Mouse (Mus musculus): Measurements from ENCODE around the gene Arhgap15. TPM values are rescaled to one million over a fixed set of nuclear protein-coding genes. Genes with fewer than 3 reads are reported as not detected.
A peak's percentile ranks its signal among the peaks of the same experiment; 100 is the strongest.

Gene Arhgap15
- polyA plus RNA-seq, 1 experiment from 2014 or later: 7.4 TPM

DNA sequence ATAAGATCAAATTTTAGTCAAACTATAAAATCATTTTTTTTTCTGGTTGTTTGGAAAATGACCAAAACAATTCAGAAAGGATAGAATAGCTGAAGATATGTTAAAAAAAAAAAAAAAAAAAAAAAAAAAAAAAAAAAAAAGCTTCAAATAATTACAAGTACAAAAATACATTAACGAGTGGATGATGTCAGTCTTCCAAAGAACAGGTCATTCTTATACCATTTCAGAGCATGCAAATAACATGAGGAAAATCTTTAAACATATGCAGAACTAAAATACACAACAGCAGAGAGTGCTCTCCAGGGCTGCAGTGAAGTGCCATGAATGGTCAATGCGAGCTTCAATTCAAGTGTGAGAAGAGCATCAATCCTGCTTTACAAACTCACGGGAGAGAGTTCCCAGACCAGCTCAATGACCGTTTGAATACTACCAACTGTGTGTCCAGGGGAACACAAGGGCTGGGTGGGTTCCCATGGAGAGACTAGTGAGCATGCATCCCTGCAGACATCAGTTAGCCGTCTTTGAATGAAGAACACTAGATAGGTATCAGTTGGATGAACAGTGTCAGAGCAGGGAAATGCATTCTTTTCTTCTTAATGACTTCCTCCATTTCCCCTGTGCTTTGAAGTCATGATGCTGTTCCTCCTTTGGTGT, 337.9 kb downstream of the Arhgap15 start:
- ATAC-seq (replicated peaks; ENCODE audit: low FRiP score) (no peak), DNase-seq (ENCODE audit: low spot score) (no peak)
- H3K36me3 ChIP-seq (ENCODE audit: control insufficient read depth, insufficient read depth, low read length): no peaks in the 10 kb centered on the region
- no peak overlapping the region for H3K4me3 ChIP-seq (ENCODE audit: low read depth, low read length)
- H3K9ac ChIP-seq (ENCODE audit: low read depth, low read length): no peak overlapping the region
- no peaks in the 10 kb centered on the region for H3K27me3 ChIP-seq (replicated peaks; ENCODE audit: control insufficient read depth, insufficient read depth, low read length)
- H3K27ac ChIP-seq (ENCODE audit: low read depth, low read length): no peak overlapping the region
- H3K9me3 ChIP-seq (ENCODE audit: control insufficient read depth, low read length): no peaks in the 10 kb centered on the region
- no peak overlapping the region for H3K4me2 ChIP-seq
- H3K4me1 ChIP-seq (replicated peaks; ENCODE audit: control insufficient read depth, insufficient read depth, low read length): no peaks in the 10 kb centered on the region
- 71% methylated on average over 5 of the region's 5 CpGs for whole genome bisulfite sequencing

DNA sequence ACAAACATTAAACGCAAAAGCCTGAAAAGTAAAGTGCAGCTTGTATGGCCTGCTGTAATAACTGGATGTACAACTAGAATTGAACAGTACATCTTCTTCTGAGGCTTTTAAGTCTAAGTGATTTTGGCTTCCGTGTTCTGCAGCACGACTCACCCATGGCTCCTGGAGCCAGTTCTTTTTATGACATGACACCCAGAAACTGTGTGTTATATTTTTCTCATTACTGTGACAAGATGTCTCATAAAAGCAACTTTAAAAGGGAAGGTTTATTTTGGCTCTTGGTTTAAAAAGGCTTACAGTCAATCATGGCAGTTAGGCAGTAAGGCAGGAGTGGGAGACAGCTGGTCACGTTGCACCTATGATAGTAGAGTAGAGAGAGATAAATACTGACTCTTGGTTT, 349.9 kb downstream of the Arhgap15 start:
- Histone ChIP-seq H3K4me1 (replicated peaks; ENCODE audit: control insufficient read depth, insufficient read depth, low read length) (no peaks in the 10 kb centered on the region), H3K27me3 (replicated peaks; ENCODE audit: control insufficient read depth, insufficient read depth, low read length) (no peaks in the 10 kb centered on the region), H3K9ac (ENCODE audit: low read depth, low read length) (no peak overlapping the region), H3K36me3 (ENCODE audit: control insufficient read depth, insufficient read depth, low read length) (no peaks in the 10 kb centered on the region), H3K27ac (ENCODE audit: low read depth, low read length) (no peak overlapping the region), H3K9me3 (ENCODE audit: control insufficient read depth, low read length) (peaks cover 2% of the 10 kb centered on the region; the same call in 1 of the 2 replicates), H3K4me3 (ENCODE audit: low read depth, low read length) (no peak overlapping the region), H3K4me2 (no peak overlapping the region)
- 81% methylated on average over 4 of the region's 4 CpGs for WGBS
- DNase-seq (ENCODE audit: low spot score) (no peak), ATAC-seq (replicated peaks; ENCODE audit: low FRiP score) (no peak)

DNA sequence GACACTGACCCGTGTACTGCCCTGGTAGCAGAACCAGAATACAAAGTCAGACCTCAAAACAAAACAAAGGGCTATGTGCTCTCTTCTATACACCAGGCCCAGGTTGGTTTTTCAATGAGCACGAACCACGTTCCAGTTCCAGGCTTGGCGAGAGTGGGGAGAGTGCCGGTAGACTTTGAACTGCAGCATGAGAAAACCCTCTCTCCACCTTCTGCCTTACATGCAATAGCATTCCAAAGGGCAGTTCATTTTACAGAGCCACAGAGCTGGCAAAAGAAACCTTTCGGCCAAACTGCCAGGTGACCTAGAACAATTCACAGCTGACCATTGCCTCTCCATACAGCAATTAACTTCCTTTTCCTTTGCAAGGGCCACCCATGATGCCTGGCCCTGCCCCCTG, 353.7 kb downstream of the Arhgap15 start:
- Histone ChIP-seq H3K27me3 (replicated peaks; ENCODE audit: control insufficient read depth, insufficient read depth, low read length) (no peaks in the 10 kb centered on the region), H3K9me3 (ENCODE audit: control insufficient read depth, low read length) (peaks cover 1% of the 10 kb centered on the region; the same call in 1 of the 2 replicates), H3K9ac (ENCODE audit: low read depth, low read length) (no peak overlapping the region), H3K4me2 (no peak overlapping the region), H3K36me3 (ENCODE audit: control insufficient read depth, insufficient read depth, low read length) (no peaks in the 10 kb centered on the region), H3K4me1 (replicated peaks; ENCODE audit: control insufficient read depth, insufficient read depth, low read length) (no peaks in the 10 kb centered on the region), H3K27ac (ENCODE audit: low read depth, low read length) (no peak overlapping the region), H3K4me3 (ENCODE audit: low read depth, low read length) (no peak overlapping the region)
- 91% methylated on average over 6 of the region's 6 CpGs for WGBS
- ATAC-seq (replicated peaks; ENCODE audit: low FRiP score) (no peak), DNase-seq (ENCODE audit: low spot score) (no peak)

DNA sequence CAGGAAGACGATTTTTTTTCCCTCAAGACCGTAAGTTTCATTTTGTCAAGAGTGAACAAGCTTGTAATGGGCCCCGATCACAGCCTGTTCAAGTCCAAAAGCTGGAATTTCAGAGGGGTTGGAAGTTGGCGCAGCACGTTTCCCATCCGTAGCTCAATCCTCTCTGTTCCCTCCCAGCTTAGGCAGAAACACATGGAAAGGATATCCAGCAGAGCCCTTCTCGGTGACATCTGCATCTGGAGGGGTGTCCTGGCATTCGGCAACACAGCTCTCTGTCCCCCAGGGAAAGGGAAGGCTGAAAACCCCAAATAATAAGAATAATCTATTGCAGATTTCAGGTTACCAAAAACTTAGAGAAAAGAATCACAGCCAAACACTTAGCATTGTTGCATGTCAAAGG, 354.7 kb downstream of the Arhgap15 start:
- Histone ChIP-seq H3K27ac (ENCODE audit: low read depth, low read length) (no peak overlapping the region), H3K36me3 (ENCODE audit: control insufficient read depth, insufficient read depth, low read length) (no peaks in the 10 kb centered on the region), H3K27me3 (replicated peaks; ENCODE audit: control insufficient read depth, insufficient read depth, low read length) (no peaks in the 10 kb centered on the region), H3K4me3 (ENCODE audit: low read depth, low read length) (no peak overlapping the region), H3K9ac (ENCODE audit: low read depth, low read length) (no peak overlapping the region), H3K4me1 (replicated peaks; ENCODE audit: control insufficient read depth, insufficient read depth, low read length) (no peaks in the 10 kb centered on the region), H3K4me2 (no peak overlapping the region), H3K9me3 (ENCODE audit: control insufficient read depth, low read length) (no peaks in the 10 kb centered on the region)
- 81% methylated on average over 8 of the region's 8 CpGs for WGBS
- no peak for DNase-seq (ENCODE audit: low spot score)
- ATAC-seq (replicated peaks; ENCODE audit: low FRiP score): no peak

DNA sequence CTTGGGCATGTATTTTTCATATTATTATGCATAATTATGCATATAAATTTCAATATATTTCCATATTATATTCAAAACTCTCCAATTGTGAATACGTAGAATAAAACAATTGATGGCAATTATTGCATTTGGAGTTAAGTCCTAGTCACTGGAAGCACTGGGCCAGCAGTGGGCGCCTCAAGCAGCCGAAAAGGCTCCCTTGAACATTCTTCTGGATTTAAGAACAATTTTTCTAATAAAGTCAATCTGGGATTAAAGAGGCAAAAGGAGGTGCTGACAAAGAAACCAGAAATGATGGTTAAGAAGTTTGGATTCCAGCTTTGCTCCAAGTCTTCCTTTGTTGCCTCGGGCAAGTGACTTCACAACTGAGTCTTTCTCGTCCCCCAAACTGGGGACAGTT, 355.1 kb downstream of the Arhgap15 start:
- H3K9ac ChIP-seq (ENCODE audit: low read depth, low read length): no peak overlapping the region
- no peak overlapping the region for H3K27ac ChIP-seq (ENCODE audit: low read depth, low read length)

DNA sequence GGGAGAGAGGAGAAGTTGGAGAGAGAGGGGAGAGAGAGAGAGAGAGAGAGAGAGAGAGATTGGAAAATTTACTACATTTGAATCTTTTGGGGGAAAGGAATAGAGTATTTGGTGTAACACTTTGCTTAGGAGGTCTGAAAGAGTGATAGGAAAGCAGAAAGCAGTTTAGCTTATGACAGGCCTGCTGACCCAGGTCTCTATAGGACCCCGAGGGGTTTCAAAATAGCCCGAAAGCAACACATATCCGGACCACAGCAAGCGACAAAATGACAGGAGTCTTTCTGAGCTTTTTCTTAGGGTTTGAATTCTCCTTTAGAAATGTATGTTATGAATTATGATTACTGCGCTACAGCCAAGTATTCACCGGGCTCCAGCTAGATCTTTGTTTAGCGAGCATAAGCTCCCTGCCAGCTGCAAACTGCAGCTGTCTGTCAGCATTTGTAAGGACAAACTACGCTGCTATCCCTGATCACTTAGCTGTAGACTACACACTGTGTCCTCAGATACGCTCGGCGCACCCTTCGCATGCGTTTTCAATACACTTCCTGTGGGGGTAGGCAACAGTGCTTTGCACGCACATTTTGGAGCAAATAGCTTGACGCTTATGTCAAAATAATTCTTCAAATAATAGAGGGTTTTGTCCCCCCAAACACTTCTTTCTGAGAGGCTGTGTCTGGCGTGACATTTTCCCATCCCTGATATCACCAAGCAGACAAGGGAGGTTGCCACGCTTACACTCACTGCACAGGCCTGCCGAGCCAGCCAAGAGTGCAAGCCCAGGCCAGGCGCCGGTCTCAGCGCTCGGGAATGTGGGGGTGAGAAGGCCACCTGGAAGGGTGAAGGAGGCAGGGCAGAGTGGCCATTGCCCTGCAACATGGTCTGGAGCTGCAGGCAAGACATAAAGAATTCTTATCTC, 355.9 kb downstream of the Arhgap15 start:
- no peak overlapping the region for H3K4me2 ChIP-seq

More for the DNA sequence above, 355.1 kb downstream of the Arhgap15 start:
- H3K9me3 ChIP-seq (ENCODE audit: control insufficient read depth, low read length): no peaks in the 10 kb centered on the region
- H3K4me2 ChIP-seq: no peak overlapping the region
- WGBS: 86% methylated on average over 5 of the region's 5 CpGs
- no peaks in the 10 kb centered on the region for H3K4me1 ChIP-seq (replicated peaks; ENCODE audit: control insufficient read depth, insufficient read depth, low read length)
- ATAC-seq (replicated peaks; ENCODE audit: low FRiP score): no peak
- no peaks in the 10 kb centered on the region for H3K36me3 ChIP-seq (ENCODE audit: control insufficient read depth, insufficient read depth, low read length)
- no peaks in the 10 kb centered on the region for H3K27me3 ChIP-seq (replicated peaks; ENCODE audit: control insufficient read depth, insufficient read depth, low read length)
- no peak overlapping the region for H3K4me3 ChIP-seq (ENCODE audit: low read depth, low read length)
- DNase-seq (ENCODE audit: low spot score): no peak

DNA sequence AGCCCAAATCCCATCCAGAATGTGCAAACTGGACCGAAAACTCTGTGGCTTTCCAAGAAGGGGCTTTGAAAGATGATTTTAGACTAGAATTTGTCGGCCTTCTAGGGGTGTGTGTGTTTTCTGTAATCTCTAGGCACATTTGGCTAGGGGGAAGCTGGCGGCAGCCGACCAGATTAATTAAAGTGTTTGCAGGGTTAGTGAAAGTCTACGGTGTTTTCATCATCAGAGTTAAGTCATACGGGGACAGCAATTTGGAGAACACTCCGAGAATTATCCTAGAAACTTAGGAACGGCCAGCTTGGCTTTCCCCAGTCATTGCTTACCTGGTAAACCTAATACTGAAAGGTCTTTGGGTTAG, 356.6 kb downstream of the Arhgap15 start:
- 71% methylated on average over 8 of the region's 8 CpGs for WGBS
- ATAC-seq (replicated peaks; ENCODE audit: low FRiP score): no peak

More for the DNA sequence above, 355.9 kb downstream of the Arhgap15 start:
- peak overlapping the region; percentile 8; the same call in 1 of the 2 replicates for H3K27ac ChIP-seq (ENCODE audit: low read depth, low read length)
- no peaks in the 10 kb centered on the region for H3K4me1 ChIP-seq (replicated peaks; ENCODE audit: control insufficient read depth, insufficient read depth, low read length)
- no peak overlapping the region for H3K9ac ChIP-seq (ENCODE audit: low read depth, low read length)
- no peaks in the 10 kb centered on the region for H3K27me3 ChIP-seq (replicated peaks; ENCODE audit: control insufficient read depth, insufficient read depth, low read length)
- no peaks in the 10 kb centered on the region for H3K9me3 ChIP-seq (ENCODE audit: control insufficient read depth, low read length)
- DNase-seq (ENCODE audit: low spot score): peak; percentile 34
- 70% methylated on average over 22 of the region's 22 CpGs for WGBS
- no peak overlapping the region for H3K4me3 ChIP-seq (ENCODE audit: low read depth, low read length)
- ATAC-seq (replicated peaks; ENCODE audit: low FRiP score): no peak
- no peaks in the 10 kb centered on the region for H3K36me3 ChIP-seq (ENCODE audit: control insufficient read depth, insufficient read depth, low read length)

DNA sequence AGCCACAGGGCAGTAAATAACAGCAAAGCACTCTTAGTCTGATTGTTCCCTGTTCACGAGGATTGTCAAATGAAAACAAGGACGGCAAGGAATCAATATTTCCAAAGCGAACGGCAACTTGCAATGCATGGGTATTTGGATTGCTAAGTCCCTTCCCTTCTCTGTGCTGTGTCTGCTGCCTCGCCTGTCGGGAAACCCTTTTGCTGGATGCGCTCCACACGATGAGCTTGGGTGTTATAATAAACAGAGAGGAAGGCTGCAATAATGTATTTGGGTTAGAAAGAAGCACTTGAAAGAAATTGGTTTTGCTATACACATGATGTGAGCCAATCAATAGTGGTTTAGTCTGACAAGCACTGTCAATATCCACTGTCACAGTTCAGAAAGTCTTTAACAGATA, 357.7 kb downstream of the Arhgap15 start:
- no peaks in the 10 kb centered on the region for H3K36me3 ChIP-seq (ENCODE audit: control insufficient read depth, insufficient read depth, low read length)
- H3K27me3 ChIP-seq (replicated peaks; ENCODE audit: control insufficient read depth, insufficient read depth, low read length): no peaks in the 10 kb centered on the region
- WGBS: 86% methylated on average over 8 of the region's 8 CpGs
- no peak overlapping the region for H3K27ac ChIP-seq (ENCODE audit: low read depth, low read length)
- H3K9me3 ChIP-seq (ENCODE audit: control insufficient read depth, low read length): no peaks in the 10 kb centered on the region
- H3K9ac ChIP-seq (ENCODE audit: low read depth, low read length): no peak overlapping the region
- ATAC-seq (replicated peaks; ENCODE audit: low FRiP score) (no peak), DNase-seq (ENCODE audit: low spot score) (no peak)
- H3K4me3 ChIP-seq (ENCODE audit: low read depth, low read length): no peak overlapping the region
- H3K4me1 ChIP-seq (replicated peaks; ENCODE audit: control insufficient read depth, insufficient read depth, low read length): no peaks in the 10 kb centered on the region
- H3K4me2 ChIP-seq: no peak overlapping the region

More for the DNA sequence above, 356.6 kb downstream of the Arhgap15 start:
- Histone ChIP-seq H3K9me3 (ENCODE audit: control insufficient read depth, low read length) (no peaks in the 10 kb centered on the region), H3K27ac (ENCODE audit: low read depth, low read length) (no peak overlapping the region), H3K4me1 (replicated peaks; ENCODE audit: control insufficient read depth, insufficient read depth, low read length) (no peaks in the 10 kb centered on the region), H3K4me2 (no peak overlapping the region), H3K36me3 (ENCODE audit: control insufficient read depth, insufficient read depth, low read length) (no peaks in the 10 kb centered on the region), H3K4me3 (ENCODE audit: low read depth, low read length) (no peak overlapping the region), H3K9ac (ENCODE audit: low read depth, low read length) (no peak overlapping the region), H3K27me3 (replicated peaks; ENCODE audit: control insufficient read depth, insufficient read depth, low read length) (no peaks in the 10 kb centered on the region)
- DNase-seq (ENCODE audit: low spot score): no peak
